Mouse (Mus musculus) neural tube, postnatal 0 days (tissue): ENCODE data around the gene Pcolce. TPM values are rescaled to one million over a fixed set of nuclear protein-coding genes. Genes with fewer than 3 reads are reported as not detected.

Experiments
- polyA plus RNA-seq: library from polyadenylated mRNA; unstranded; fragments of >200 nt; fragmentation: Nextera tagmentation; extraction: Ambion mirVana; gene quantifications from 2 replicates; pipeline ENCODE4 v1.2.1, GENCODE M21; 2015

The Pcolce gene
- polyA plus RNA-seq, result 52.0 and 67.0 TPM in 2 replicates

GRCm38 (mm10) chr5:137613550-137613949 lies at the start of gene Pcolce:
Gene Pcolce (minus strand): TSS chr5:137613784.

GRCm38 (mm10) chr5:137645652-137646091 lies 32.1 kb upstream of the Pcolce start, which contains the start of gene Irs3:
Gene Irs3 (minus strand): TSS chr5:137645714.

GRCm38 (mm10) chr5:137641054-137641453 lies 27.5 kb upstream of the Pcolce start, which contains the start of gene Sap25:
Gene Sap25 (plus strand): TSS chr5:137641334.

GRCm38 (mm10) chr5:137628498-137629305 lies 15.1 kb upstream of the Pcolce start, which contains the start of the genes Fbxo24, Lrch4 and Gm20605:
Gene Fbxo24 (minus strand): TSS chr5:137629002.
Gene Lrch4 (plus strand): TSS chr5:137629121.
Gene Gm20605 (plus strand): TSS chr5:137629175.

GRCm38 (mm10) chr5:137600619-137601364 lies 12.8 kb downstream of the Pcolce start, which contains the start of gene Mospd3:
Gene Mospd3 (minus strand): TSS chr5:137601058.

GRCm38 (mm10) chr5:137569665-137570064 lies 43.9 kb downstream of the Pcolce start, which contains the start of gene Tfr2:
Gene Tfr2 (plus strand): TSS chr5:137569840.

Other genes starting within 250 kb of the Pcolce start
- gene Zan, start 136.7 kb downstream of the Pcolce start, polyA plus RNA-seq, result 0.14 and 0.22 TPM in 2 replicates
- gene Pop7, start 111.3 kb downstream of the Pcolce start, polyA plus RNA-seq, result 85.2 and 85.8 TPM in 2 replicates
- gene Gigyf1, start 95.2 kb downstream of the Pcolce start, polyA plus RNA-seq, result 14.3 and 16.3 TPM in 2 replicates
- not detected in 2 replicates for gene Epo, start 80.5 kb downstream of the Pcolce start, polyA plus RNA-seq
- gene Gnb2, start 80.3 kb downstream of the Pcolce start, polyA plus RNA-seq, result 624 and 644 TPM in 2 replicates
- gene Actl6b, start 60.3 kb downstream of the Pcolce start, polyA plus RNA-seq, result 159 and 196 TPM in 2 replicates
- gene Tfr2, start 43.9 kb downstream of the Pcolce start, polyA plus RNA-seq, result 9.2 and 12.8 TPM in 2 replicates
- gene Mospd3, start 12.7 kb downstream of the Pcolce start, polyA plus RNA-seq, result 95.2 and 98.7 TPM in 2 replicates
- 0.14 TPM in 1 of 2 replicates, not detected in the other for gene Fbxo24, start 15.2 kb upstream of the Pcolce start, polyA plus RNA-seq
- gene Lrch4, start 15.3 kb upstream of the Pcolce start, polyA plus RNA-seq, result 17.9 and 18.3 TPM in 2 replicates
- gene Gm20605, start 15.4 kb upstream of the Pcolce start, polyA plus RNA-seq, result 2.6 and 5.1 TPM in 2 replicates
- gene Sap25, start 27.6 kb upstream of the Pcolce start, polyA plus RNA-seq, result 3.2 and 4.3 TPM in 2 replicates
- 0.13 and 0.28 TPM in 2 replicates for gene Irs3, start 31.9 kb upstream of the Pcolce start, polyA plus RNA-seq
- gene Agfg2, start 70.9 kb upstream of the Pcolce start, polyA plus RNA-seq, result 23.7 and 24.8 TPM in 2 replicates
- gene Nyap1, start 127.8 kb upstream of the Pcolce start, polyA plus RNA-seq, result 26.4 and 29.9 TPM in 2 replicates
- gene Tsc22d4, start 131.9 kb upstream of the Pcolce start, polyA plus RNA-seq, result 413 and 448 TPM in 2 replicates
- gene Ppp1r35, start 165.1 kb upstream of the Pcolce start, polyA plus RNA-seq, result 53.2 and 55.8 TPM in 2 replicates
- 14.7 and 15.7 TPM in 2 replicates for gene Mepce, start 173.9 kb upstream of the Pcolce start, polyA plus RNA-seq
- gene Zcwpw1, start 174.0 kb upstream of the Pcolce start, polyA plus RNA-seq, result 9.2 and 10.5 TPM in 2 replicates
- 0.58 and 0.71 TPM in 2 replicates for gene Pilra, start 222.5 kb upstream of the Pcolce start, polyA plus RNA-seq
- 0.28 TPM in 1 of 2 replicates, not detected in the other for gene Pilrb1, start 244.3 kb upstream of the Pcolce start, polyA plus RNA-seq